Mouse (Mus musculus) forebrain, postnatal 0 days (tissue): ENCODE results near the gene Hoxa9. TPM values are rescaled to one million over a fixed set of nuclear protein-coding genes. Genes with fewer than 3 reads are reported as not detected.

ENCODE experiments used
- ATAC-seq: fragments of 200-750 bp; cut with Nextera tagmentation; 2 replicates; pipeline ENCODE4 v1.8.0; 2017; ENCODE audit warnings: mild to moderate bottlenecking, moderate library complexity
- DNase-seq: peaks from one replicate; pipeline ENCODE4 v3.0.0-alpha.2; 2015
- H3K27ac ChIP-seq: fragments of 300-500 bp; sonication (generic); 2 replicates; pipeline ENCODE4 v1.5.1; 2014; ENCODE audit warnings: low read depth, mild to moderate bottlenecking, antibody characterized with exemption, low read length, moderate library complexity, mixed read lengths
- H3K27me3 ChIP-seq: fragments of 300-500 bp; sonication (generic); 2 replicates; pipeline ENCODE4 v1.6.1; 2014; ENCODE audit warnings: mild to moderate bottlenecking, low read length, mixed read lengths; ENCODE audit not compliant: insufficient read depth
- H3K36me3 ChIP-seq: fragments of 300-500 bp; sonication (generic); 2 replicates; pipeline ENCODE4 v1.6.1; 2014; ENCODE audit warnings: mild to moderate bottlenecking, moderate library complexity; ENCODE audit not compliant: insufficient read depth
- H3K4me1 ChIP-seq: fragments of 300-500 bp; sonication (generic); 2 replicates; pipeline ENCODE4 v1.6.1; 2014; ENCODE audit warnings: antibody characterized with exemption; ENCODE audit not compliant: insufficient read depth
- H3K4me2 ChIP-seq: fragments of 300-500 bp; sonication (generic); 2 replicates; pipeline ENCODE4 v1.6.1; 2014; ENCODE audit warnings: low read depth, mild to moderate bottlenecking, moderate library complexity
- H3K4me3 ChIP-seq: fragments of 300-500 bp; sonication (generic); 2 replicates; pipeline ENCODE4 v1.5.1; 2014; ENCODE audit warnings: low read depth, low read length, mixed read lengths
- H3K9ac ChIP-seq: fragments of 300-500 bp; sonication (generic); 2 replicates; pipeline ENCODE4 v1.6.1; 2014; ENCODE audit warnings: mild to moderate bottlenecking
- H3K9me3 ChIP-seq: fragments of 300-500 bp; sonication (generic); 2 replicates; pipeline ENCODE4 v1.6.1; 2016; ENCODE audit warnings: low read length
- CTCF ChIP-seq: sonication (generic); IDR thresholded peaks from 2 replicates; pipeline ENCODE4 v1.5.1; 2016; ENCODE audit warnings: antibody characterized with exemption, control low read depth, low read depth
- WGBS: fragments of 180-500 bp; shearing (Covaris S2); extraction: QIAGEN DNeasy Blood & Tissue Kit; methylation state at CpG from one replicate; pipeline ENCODE4 v1.1.7; 2014; 5-methylcytosine and 5-hydroxymethylcytosine counted together
- polyA plus RNA-seq: library from polyadenylated mRNA; unstranded; fragments of >200 nt; fragmentation: Nextera tagmentation; extraction: Ambion mirVana; gene quantifications from 2 replicates; pipeline ENCODE4 v1.2.1, GENCODE M21; 2015
- total RNA-seq: library from RNA; depleted of rRNA; stranded (reverse); fragments of >200 nt; gene quantifications from 2 replicates; pipeline ENCODE4 v1.2.3, GENCODE M21; 2014; rRNA removed

Hoxa9 gene
- total RNA-seq = not detected in 2 replicates
- not detected in 2 replicates for polyA plus RNA-seq

DNA sequence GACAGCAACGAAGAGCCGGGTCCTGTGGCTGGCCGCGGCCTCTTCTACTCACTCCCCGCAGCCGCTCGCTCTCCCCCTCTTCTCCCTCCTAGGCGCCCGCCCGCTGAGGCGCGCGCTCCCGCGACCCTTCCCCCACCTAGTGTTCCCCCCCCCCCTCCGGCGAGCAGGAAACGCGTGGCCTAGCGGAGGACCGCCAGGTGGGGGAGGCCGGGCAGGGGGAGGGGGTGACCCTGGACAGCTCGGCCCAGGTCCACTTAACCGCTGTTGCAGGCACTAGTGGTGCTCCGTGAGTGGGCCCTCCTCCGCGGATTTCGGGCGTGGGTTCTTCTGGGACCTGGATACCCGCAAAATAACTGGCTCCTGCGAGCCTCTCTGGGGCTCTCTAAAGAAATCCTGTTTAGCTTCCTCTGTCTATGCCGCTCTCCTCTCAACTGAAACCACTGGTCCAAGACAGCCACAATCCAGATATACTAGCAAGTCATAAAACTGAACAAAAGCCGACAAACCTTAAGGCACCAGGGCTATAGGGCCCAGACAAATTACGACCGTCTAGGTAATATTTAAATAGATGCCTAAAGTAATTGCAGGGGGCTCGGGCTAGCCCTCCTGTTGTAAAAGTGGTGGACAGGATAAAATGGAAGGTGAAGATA, at the start of gene Hoxa9:
TSS of gene Hoxa9 (minus strand) at position 574 of the 650 bp plus-strand sequence.
- Histone ChIP-seq H3K9ac (no peak within 1 kb of the TSS), H3K36me3 (no peaks in the 10 kb centered on the region), H3K9me3 (no peaks in the 10 kb centered on the region), H3K27me3 (peaks cover 94% of the 10 kb centered on the region), H3K27ac (no peak within 1 kb of the TSS), H3K4me3 (no peak within 1 kb of the TSS), H3K4me2 (no peak within 1 kb of the TSS), H3K4me1 (no peaks in the 10 kb centered on the region)
- DNase-seq (no peak), ATAC-seq (no peak)
- 2% methylated on average over 30 of the region's 36 CpGs for WGBS
- no peak for TF ChIP-seq CTCF

- 7% methylated on average over 5 of the region's 5 CpGs for WGBS
- Histone ChIP-seq H3K27ac (no peak overlapping the region), H3K4me2 (no peak overlapping the region), H3K9me3 (no peaks in the 10 kb centered on the region), H3K9ac (no peak overlapping the region), H3K36me3 (no peaks in the 10 kb centered on the region), H3K27me3 (peaks cover 79% of the 10 kb centered on the region), H3K4me1 (no peaks in the 10 kb centered on the region), H3K4me3 (no peak overlapping the region)
- no peak for DNase-seq
- ATAC-seq = no peak
- TF ChIP-seq CTCF = no peak
Observed at GRCm38 (mm10) chr6:52276920-52277319, 46.0 kb upstream of the Hoxa9 start.

GRCm38 (mm10) chr6:52276382-52276781, 45.5 kb upstream of the Hoxa9 start:
- H3K9me3 ChIP-seq = no peaks in the 10 kb centered on the region
- no peak overlapping the region for H3K4me2 ChIP-seq
- H3K4me3 ChIP-seq = no peak overlapping the region
- ATAC-seq (no peak), DNase-seq (no peak)
- TF ChIP-seq CTCF = no peak
- H3K27ac ChIP-seq = no peak overlapping the region
- H3K27me3 ChIP-seq = peaks cover 83% of the 10 kb centered on the region
- H3K9ac ChIP-seq = no peak overlapping the region
- WGBS = under 1% methylated on average over 6 of the region's 6 CpGs
- no peaks in the 10 kb centered on the region for H3K36me3 ChIP-seq
- no peaks in the 10 kb centered on the region for H3K4me1 ChIP-seq

DNA sequence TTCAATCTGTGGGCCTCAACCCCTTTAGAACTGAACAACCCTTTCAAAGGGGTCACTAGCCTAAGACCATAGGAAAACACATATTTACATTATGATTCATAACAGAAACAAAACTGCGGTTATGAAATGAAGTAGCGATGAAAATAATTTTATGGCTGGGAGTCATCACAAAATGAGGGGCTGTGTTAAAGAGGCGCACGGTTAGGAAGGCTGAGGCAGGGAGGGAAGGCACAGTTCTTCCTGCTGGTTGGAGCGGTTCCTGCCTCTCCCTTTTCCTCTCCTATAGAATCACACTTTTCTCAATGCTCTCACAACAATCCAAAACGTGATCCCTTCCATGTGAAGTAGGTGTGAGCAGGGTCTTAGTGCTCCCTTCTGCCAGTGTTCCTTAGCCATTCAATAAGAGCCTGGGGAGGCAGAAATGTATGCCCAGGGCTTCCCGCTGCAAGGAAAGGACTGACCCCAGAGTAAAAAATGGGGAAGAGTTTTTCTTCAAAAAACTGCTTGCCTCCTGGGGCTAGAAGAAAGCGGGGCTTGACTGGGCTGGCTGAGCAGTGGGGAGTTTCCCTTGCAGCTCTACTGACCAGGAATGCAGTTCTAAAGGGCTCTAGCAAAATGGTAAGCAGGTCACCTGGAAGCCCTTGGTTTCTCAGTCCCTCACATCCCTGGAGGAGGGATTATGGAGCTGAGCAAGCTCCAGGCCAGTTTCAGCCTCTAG, 44.8 kb upstream of the Hoxa9 start:
- H3K9me3 ChIP-seq = no peaks in the 10 kb centered on the region
- H3K4me2 ChIP-seq = no peak overlapping the region
- WGBS = 8% methylated on average over 8 of the region's 8 CpGs
- H3K9ac ChIP-seq = no peak overlapping the region
- DNase-seq (no peak), ATAC-seq (no peak)
- H3K4me1 ChIP-seq = no peaks in the 10 kb centered on the region
- H3K36me3 ChIP-seq = no peaks in the 10 kb centered on the region
- H3K27ac ChIP-seq = no peak overlapping the region
- TF ChIP-seq CTCF = no peak
- H3K27me3 ChIP-seq = peaks cover 85% of the 10 kb centered on the region
- no peak overlapping the region for H3K4me3 ChIP-seq

- Histone ChIP-seq H3K27ac (no peak overlapping the region), H3K4me3 (no peak overlapping the region), H3K9me3 (no peaks in the 10 kb centered on the region), H3K36me3 (no peaks in the 10 kb centered on the region), H3K9ac (no peak overlapping the region), H3K27me3 (peaks cover 90% of the 10 kb centered on the region), H3K4me2 (no peak overlapping the region), H3K4me1 (no peaks in the 10 kb centered on the region)
- TF ChIP-seq CTCF = no peak
- DNase-seq = no peak
- ATAC-seq = no peak
- WGBS = 3% methylated on average over 11 of the region's 11 CpGs
Observed at GRCm38 (mm10) chr6:52274576-52274975, 43.7 kb upstream of the Hoxa9 start.

GRCm38 (mm10) chr6:52273656-52274280, 42.9 kb upstream of the Hoxa9 start:
- 2% methylated on average over 22 of the region's 22 CpGs for WGBS
- no peak for TF ChIP-seq CTCF

More at GRCm38 (mm10) chr6:52273656-52274280, 42.9 kb upstream of the Hoxa9 start:
- ATAC-seq (no peak), DNase-seq (no peak)
- no peaks in the 10 kb centered on the region for H3K36me3 ChIP-seq
- H3K27ac ChIP-seq = no peak overlapping the region
- H3K4me1 ChIP-seq = no peaks in the 10 kb centered on the region
- no peak overlapping the region for H3K4me2 ChIP-seq
- no peaks in the 10 kb centered on the region for H3K9me3 ChIP-seq
- no peak overlapping the region for H3K4me3 ChIP-seq
- H3K9ac ChIP-seq = no peak overlapping the region
- peaks cover 95% of the 10 kb centered on the region for H3K27me3 ChIP-seq
